Mouse (Mus musculus): ENCODE measurements around the gene Sult2a6. TPM values are rescaled to one million over a fixed set of nuclear protein-coding genes. Genes with fewer than 3 reads are reported as not detected.

The Sult2a6 gene
- polyA plus RNA-seq (2012; ENCODE audit: insufficient read depth, insufficient read length, low replicate concordance, missing spikeins) = not detected in 2 replicates

GRCm38 (mm10) chr7:14254770-14255169 is at the start of gene Sult2a6:
Gene Sult2a6, minus strand, starts transcription at chr7:14254870.
- H3K27ac ChIP-seq (ENCODE audit: insufficient read depth, low read depth, low read length) = no peak within 1 kb of the TSS
- TF ChIP-seq CTCF (IDR thresholded peaks at IDR 0.05; ENCODE audit: insufficient read depth, low read depth, low read length) = no peak
- no peak for TF ChIP-seq POLR2A (IDR thresholded peaks at IDR 0.05; ENCODE audit: insufficient read depth, low read depth, low read length)
- WGBS = 77% methylated on average over 2 of the region's 2 CpGs

GRCm38 (mm10) chr7:14215231-14215630 is 39.4 kb downstream of the Sult2a6 start:
- TF ChIP-seq POLR2A (IDR thresholded peaks at IDR 0.05; ENCODE audit: insufficient read depth, low read depth, low read length) (no peak), CTCF (IDR thresholded peaks at IDR 0.05; ENCODE audit: insufficient read depth, low read depth, low read length) (no peak)
- Histone ChIP-seq H3K4me3 (ENCODE audit: insufficient read depth, low read depth, low read length) (no peak overlapping the region), H3K27ac (ENCODE audit: insufficient read depth, low read depth, low read length) (no peak overlapping the region), H3K4me1 (ENCODE audit: control insufficient read depth, insufficient read depth, low read length) (no peaks in the 10 kb centered on the region)

More at GRCm38 (mm10) chr7:14254770-14255169, at the start of gene Sult2a6:
- Histone ChIP-seq H3K4me3 (ENCODE audit: insufficient read depth, low read depth, low read length) (no peak within 1 kb of the TSS), H3K4me1 (ENCODE audit: control insufficient read depth, insufficient read depth, low read length) (no peaks in the 10 kb centered on the region)

GRCm38 (mm10) chr7:14203417-14203816 is 51.3 kb downstream of the Sult2a6 start:
- no peak for TF ChIP-seq CTCF (IDR thresholded peaks at IDR 0.05; ENCODE audit: insufficient read depth, low read depth, low read length)
- TF ChIP-seq POLR2A (IDR thresholded peaks at IDR 0.05; ENCODE audit: insufficient read depth, low read depth, low read length) = no peak
- 75% methylated on average over 2 of the region's 2 CpGs for WGBS
- Histone ChIP-seq H3K27ac (ENCODE audit: insufficient read depth, low read depth, low read length) (no peak overlapping the region), H3K4me3 (ENCODE audit: insufficient read depth, low read depth, low read length) (no peak overlapping the region), H3K4me1 (ENCODE audit: control insufficient read depth, insufficient read depth, low read length) (no peaks in the 10 kb centered on the region)

- no peak overlapping the region for H3K27ac ChIP-seq (ENCODE audit: insufficient read depth, low read depth, low read length)
- no peak overlapping the region for H3K4me3 ChIP-seq (ENCODE audit: insufficient read depth, low read depth, low read length)
- H3K4me1 ChIP-seq (ENCODE audit: control insufficient read depth, insufficient read depth, low read length) = no peaks in the 10 kb centered on the region
- no peak for TF ChIP-seq CTCF (IDR thresholded peaks at IDR 0.05; ENCODE audit: insufficient read depth, low read depth, low read length)
These were observed 52.2 kb downstream of the Sult2a6 start for GRCm38 (mm10) chr7:14202487-14202886.

Other genes starting within 250 kb of the Sult2a6 start
- gene Sult2a3, start 131.8 kb downstream of the Sult2a6 start, polyA plus RNA-seq (2012; ENCODE audit: insufficient read depth, insufficient read length, low replicate concordance, missing spikeins) = not detected in 2 replicates
- not detected in 2 replicates for gene Obox8, start 78.7 kb upstream of the Sult2a6 start, polyA plus RNA-seq (2012; ENCODE audit: insufficient read depth, insufficient read length, low replicate concordance, missing spikeins)
- gene Sult2a8, start 191.9 kb upstream of the Sult2a6 start, polyA plus RNA-seq (2012; ENCODE audit: insufficient read depth, insufficient read length, low replicate concordance, missing spikeins) = not detected in 2 replicates
- gene Sult2a7, start 239.4 kb upstream of the Sult2a6 start, polyA plus RNA-seq (2012; ENCODE audit: insufficient read depth, insufficient read length, low replicate concordance, missing spikeins) = not detected in 2 replicates

All from olfactory bulb, adult 2 months (tissue).